Comparison of ENCODE assay signal across 28 mouse cellular contexts in the genomic region with DNA sequence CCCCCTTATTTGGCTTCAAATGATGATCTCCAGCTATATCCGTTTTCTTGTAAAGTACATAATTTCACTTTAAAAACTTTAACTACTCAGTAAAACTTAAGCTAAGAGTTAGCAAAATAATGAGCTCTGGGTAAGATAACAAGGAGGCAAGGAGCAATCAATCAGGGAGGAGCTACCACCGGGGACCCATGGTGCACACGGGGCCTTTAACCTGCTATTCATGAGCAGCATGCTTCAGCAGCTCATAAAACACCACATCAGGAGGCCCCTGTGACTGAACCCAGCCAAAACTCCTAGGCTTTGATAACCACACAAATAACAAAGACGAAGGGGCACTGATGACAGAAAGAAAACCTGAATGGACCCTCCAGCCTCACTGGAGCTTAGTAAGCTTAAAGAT.
DNase-seq lines count a peak whose midpoint lies in the region; ATAC-seq and TF ChIP-seq lines count a peak whose summit lies in the region.
"Had no signal": no experiment of that assay in that cellular context is flagged by ENCODE, and none has a peak within 500 bp of the region (broad histone marks: within the 10 kb centered on the region; RNA-seq: fewer than 3 reads in every experiment).

No protein-coding gene starts in this region.

- WGBS in hindbrain, embryonic 11.5 days = 31% methylated on average over 4 of the region's 4 CpGs
- WGBS in hindbrain, embryonic 14.5 days = 29% methylated on average over 4 of the region's 4 CpGs
- WGBS in midbrain, embryonic 11.5 days = 49% methylated on average over 4 of the region's 4 CpGs
- WGBS in midbrain, postnatal 0 days = 45% methylated on average over 4 of the region's 4 CpGs

- no peaks in the 10 kb centered on the region for H3K27me3 ChIP-seq in hindbrain, embryonic 11.5 days (ENCODE audit: control insufficient read depth, insufficient read depth, low read length)
- H3K27me3 ChIP-seq in hindbrain, embryonic 14.5 days (ENCODE audit: control insufficient read depth, insufficient read depth, low read length) = no peaks in the 10 kb centered on the region
- H3K27me3 ChIP-seq in midbrain, embryonic 11.5 days (ENCODE audit: control insufficient read depth, insufficient read depth, low read length) = no peaks in the 10 kb centered on the region
- H3K27me3 ChIP-seq in midbrain, postnatal 0 days (ENCODE audit: insufficient read depth, low read length) = no peaks in the 10 kb centered on the region
- H3K27me3 ChIP-seq: embryonic facial prominence, embryonic 13.5 days; heart, embryonic 13.5 days; hindbrain, embryonic 12.5 days; intestine, embryonic 15.5 days had no signal

- H3K9ac ChIP-seq in hindbrain, embryonic 11.5 days (ENCODE audit: low read depth, low read length) = no peak overlapping the region
- no peak overlapping the region for H3K9ac ChIP-seq in hindbrain, embryonic 14.5 days
- no peak overlapping the region for H3K9ac ChIP-seq in midbrain, embryonic 11.5 days (ENCODE audit: low read length)
- H3K9ac ChIP-seq in midbrain, postnatal 0 days (replicated peaks; ENCODE audit: low read length, poor library complexity, severe bottlenecking) = no peak overlapping the region
- H3K9ac ChIP-seq: embryonic facial prominence, embryonic 13.5 days; heart, embryonic 13.5 days; hindbrain, embryonic 12.5 days; intestine, embryonic 15.5 days had no signal

- H3K9me3 ChIP-seq in hindbrain, embryonic 11.5 days (ENCODE audit: control insufficient read depth, low read length) = no peaks in the 10 kb centered on the region
- no peaks in the 10 kb centered on the region for H3K9me3 ChIP-seq in hindbrain, embryonic 14.5 days (ENCODE audit: control insufficient read depth, low read length)
- no peaks in the 10 kb centered on the region for H3K9me3 ChIP-seq in midbrain, embryonic 11.5 days (ENCODE audit: control insufficient read depth, low read length)
- no peaks in the 10 kb centered on the region for H3K9me3 ChIP-seq in midbrain, postnatal 0 days (ENCODE audit: low read length)
- H3K9me3 ChIP-seq: embryonic facial prominence, embryonic 10.5 days; embryonic facial prominence, embryonic 13.5 days; heart, embryonic 10.5 days; heart, embryonic 13.5 days; hindbrain, embryonic 12.5 days; intestine, embryonic 15.5 days had no signal

- 0 out of 2 replicates have a peak, but pooled peaks have one; percentile 14 for ATAC-seq in hindbrain, embryonic 11.5 days (ENCODE audit: low FRiP score)
- no peak for ATAC-seq in hindbrain, embryonic 14.5 days (ENCODE audit: low FRiP score)
- 0 out of 2 replicates have a peak, but pooled peaks have one; percentile 25 for ATAC-seq in midbrain, embryonic 11.5 days (ENCODE audit: low FRiP score)
- no peak for ATAC-seq in midbrain, postnatal 0 days (ENCODE audit: low FRiP score)
- ATAC-seq: activated CD4-positive, CD25-positive, alpha-beta regulatory T cell, adult 4 months; forebrain, embryonic 16.5 days; hindbrain, embryonic 16.5 days; intestine, embryonic 15.5 days had no signal

- no peak for TF ChIP-seq CTCF in midbrain, postnatal 0 days (IDR thresholded peaks at IDR 0.05)

- no peak overlapping the region for H3K4me2 ChIP-seq in hindbrain, embryonic 11.5 days (replicated peaks; ENCODE audit: low read depth, low read length)
- no peak overlapping the region for H3K4me2 ChIP-seq in hindbrain, embryonic 14.5 days (replicated peaks)
- no peak overlapping the region for H3K4me2 ChIP-seq in midbrain, embryonic 11.5 days
- H3K4me2 ChIP-seq in midbrain, postnatal 0 days (ENCODE audit: low read depth, low read length, poor library complexity, severe bottlenecking) = no peak overlapping the region
- H3K4me2 ChIP-seq: embryonic facial prominence, embryonic 13.5 days; heart, embryonic 13.5 days; hindbrain, embryonic 12.5 days; intestine, embryonic 15.5 days had no signal

- H3K27ac ChIP-seq in hindbrain, embryonic 11.5 days (ENCODE audit: low read depth, low read length) = no peak overlapping the region
- H3K27ac ChIP-seq in hindbrain, embryonic 14.5 days = no peak overlapping the region
- H3K27ac ChIP-seq in midbrain, embryonic 11.5 days (ENCODE audit: low read depth, low read length) = no peak overlapping the region
- H3K27ac ChIP-seq in midbrain, postnatal 0 days (ENCODE audit: low read depth, low read length) = no peak overlapping the region
- H3K27ac ChIP-seq: embryonic facial prominence, embryonic 10.5 days; embryonic facial prominence, embryonic 13.5 days; gastrocnemius, adult 2 months; heart, adult 2 months; heart, embryonic 10.5 days; heart, embryonic 13.5 days; hindbrain, embryonic 12.5 days; intestine, embryonic 15.5 days had no signal

- no peaks in the 10 kb centered on the region for H3K4me1 ChIP-seq in hindbrain, embryonic 11.5 days (replicated peaks; ENCODE audit: control insufficient read depth, insufficient read depth, low read length)
- H3K4me1 ChIP-seq in hindbrain, embryonic 14.5 days (replicated peaks; ENCODE audit: control insufficient read depth, insufficient read depth, low read length) = no peaks in the 10 kb centered on the region
- H3K4me1 ChIP-seq in midbrain, embryonic 11.5 days (ENCODE audit: control insufficient read depth, insufficient read depth, low read length) = no peaks in the 10 kb centered on the region
- H3K4me1 ChIP-seq in midbrain, postnatal 0 days (ENCODE audit: insufficient read depth, low read length) = no peaks in the 10 kb centered on the region
- H3K4me1 ChIP-seq: embryonic facial prominence, embryonic 10.5 days; embryonic facial prominence, embryonic 13.5 days; heart, embryonic 10.5 days; heart, embryonic 13.5 days; hindbrain, embryonic 12.5 days; intestine, embryonic 15.5 days had no signal

- no peak overlapping the region for H3K4me3 ChIP-seq in hindbrain, embryonic 11.5 days (ENCODE audit: low read depth, low read length)
- no peak overlapping the region for H3K4me3 ChIP-seq in hindbrain, embryonic 14.5 days (replicated peaks; ENCODE audit: low read length)
- no peak overlapping the region for H3K4me3 ChIP-seq in midbrain, embryonic 11.5 days (ENCODE audit: low read depth, low read length)
- H3K4me3 ChIP-seq in midbrain, postnatal 0 days (ENCODE audit: low read depth, low read length) = no peak overlapping the region
- H3K4me3 ChIP-seq: embryonic facial prominence, embryonic 10.5 days; embryonic facial prominence, embryonic 13.5 days; erythroblast, embryonic 14.5 days; gastrocnemius, adult 2 months; heart, adult 2 months; heart, embryonic 10.5 days; heart, embryonic 13.5 days; hindbrain, embryonic 12.5 days; intestine, embryonic 15.5 days had no signal

- peak; percentile 10 for DNase-seq in embryo, embryonic 11 days
- no peak for DNase-seq in embryo, embryonic 10.5 days (ENCODE audit: low spot score)
- DNase-seq in hindbrain, embryonic 11.5 days (ENCODE audit: low spot score) = no peak
- no peak for DNase-seq in hindbrain, embryonic 14.5 days (ENCODE audit: low spot score)
- peak; percentile 47 for DNase-seq in midbrain, embryonic 11.5 days (ENCODE audit: low spot score, missing footprints)
- no peak for DNase-seq in midbrain, postnatal 0 days (ENCODE audit: low spot score)
- DNase-seq in mesoderm, embryonic 11.5 days (ENCODE audit: low read depth, low spot score) = peak; percentile 36
- no peak for DNase-seq in gastrocnemius, postnatal 4 days (ENCODE audit: low spot score in 2 of 2)
- DNase-seq: adrenal gland, postnatal 10 days; adrenal gland, postnatal 36 days; cerebellum, adult 18-20 months; cerebellum, adult 9-10 months; cerebellum, postnatal 14 days; gastrocnemius, adult 2 months; gastrocnemius, postnatal 14 days; heart, adult 2 months; heart, postnatal 14 days; heart, postnatal 4 days had no signal

- H3K36me3 ChIP-seq in hindbrain, embryonic 11.5 days (ENCODE audit: control insufficient read depth, insufficient read depth, low read length) = no peaks in the 10 kb centered on the region
- no peaks in the 10 kb centered on the region for H3K36me3 ChIP-seq in hindbrain, embryonic 14.5 days (replicated peaks; ENCODE audit: control insufficient read depth, insufficient read depth)
- no peaks in the 10 kb centered on the region for H3K36me3 ChIP-seq in midbrain, embryonic 11.5 days (ENCODE audit: control insufficient read depth, insufficient read depth, low read length)
- H3K36me3 ChIP-seq in midbrain, postnatal 0 days (ENCODE audit: insufficient read depth, low read length) = no peaks in the 10 kb centered on the region
- H3K36me3 ChIP-seq: embryonic facial prominence, embryonic 10.5 days; embryonic facial prominence, embryonic 13.5 days; heart, embryonic 10.5 days; heart, embryonic 13.5 days; hindbrain, embryonic 12.5 days; intestine, embryonic 15.5 days had no signal

Comparison
In these comparisons a context has a peak if more than half of its experiments do, and no peak if none do; other contexts are left out.
1. DNase-seq: peak in embryo, embryonic 11 days (single experiment), midbrain, embryonic 11.5 days (single experiment) and mesoderm, embryonic 11.5 days (single experiment); none in embryo, embryonic 10.5 days (single experiment), hindbrain, embryonic 11.5 days (single experiment), hindbrain, embryonic 14.5 days (single experiment), midbrain, postnatal 0 days (single experiment) and gastrocnemius, postnatal 4 days (0 of 2).
2. ATAC-seq: peak in hindbrain, embryonic 11.5 days (single experiment) and midbrain, embryonic 11.5 days (single experiment); none in hindbrain, embryonic 14.5 days (single experiment) and midbrain, postnatal 0 days (single experiment).